Mouse (Mus musculus): ENCODE measurements around the gene Lrp4. TPM values are rescaled to one million over a fixed set of nuclear protein-coding genes. Genes with fewer than 3 reads are reported as not detected.

Lrp4 gene
- total and polyA plus RNA-seq, 2 experiments from 2014 or later: 3.4 to 19.2 TPM

- ATAC-seq (ENCODE audit: low FRiP score): peak; percentile 59; the same call in 1 of the 2 replicates
Measured at GRCm38 (mm10) chr2:91455826-91456225, 1.5 kb upstream of the Lrp4 start.

GRCm38 (mm10) chr2:91456491-91457100 is 715 bp upstream of the Lrp4 start:
- no peak for DNase-seq (ENCODE audit: low spot score)
- ATAC-seq (ENCODE audit: low FRiP score): no peak
- no peaks in the 10 kb centered on the region for H3K9me3 ChIP-seq (ENCODE audit: low read length)
- H3K27ac ChIP-seq (ENCODE audit: low read depth, low read length): no peak overlapping the region
- H3K36me3 ChIP-seq (ENCODE audit: insufficient read depth, low read length): no peaks in the 10 kb centered on the region
- TF ChIP-seq CTCF (IDR thresholded peaks at IDR 0.05): no peak
- H3K4me1 ChIP-seq (ENCODE audit: insufficient read depth, low read length): no peaks in the 10 kb centered on the region
- peak overlapping the region; percentile 61; the same call in 1 of the 2 replicates for H3K9ac ChIP-seq (replicated peaks; ENCODE audit: low read length, poor library complexity, severe bottlenecking)
- H3K27me3 ChIP-seq (ENCODE audit: insufficient read depth, low read length): peaks cover 4% of the 10 kb centered on the region; the same call in 1 of the 2 replicates
- H3K4me3 ChIP-seq (ENCODE audit: low read depth, low read length): peak overlapping the region; percentile 66; the same call in 1 of the 2 replicates
- WGBS: 44% methylated on average over 9 of the region's 9 CpGs
- H3K4me2 ChIP-seq (ENCODE audit: low read depth, low read length, poor library complexity, severe bottlenecking): peak overlapping the region; percentile 99

More at GRCm38 (mm10) chr2:91455826-91456225, 1.5 kb upstream of the Lrp4 start:
- Histone ChIP-seq H3K4me3 (ENCODE audit: low read depth, low read length) (no peak overlapping the region), H3K27ac (ENCODE audit: low read depth, low read length) (no peak overlapping the region), H3K9me3 (ENCODE audit: low read length) (no peaks in the 10 kb centered on the region), H3K4me1 (ENCODE audit: insufficient read depth, low read length) (no peaks in the 10 kb centered on the region), H3K36me3 (ENCODE audit: insufficient read depth, low read length) (no peaks in the 10 kb centered on the region), H3K27me3 (ENCODE audit: insufficient read depth, low read length) (peaks cover 4% of the 10 kb centered on the region; the same call in 1 of the 2 replicates), H3K4me2 (ENCODE audit: low read depth, low read length, poor library complexity, severe bottlenecking) (no peak overlapping the region), H3K9ac (replicated peaks; ENCODE audit: low read length, poor library complexity, severe bottlenecking) (no peak overlapping the region)
- 3% methylated on average over 4 of the region's 4 CpGs for WGBS
- DNase-seq (ENCODE audit: low spot score): peak; percentile 84
- peak; percentile 93 for TF ChIP-seq CTCF (IDR thresholded peaks at IDR 0.05)

GRCm38 (mm10) chr2:91457656-91458251 is 443 bp downstream of the Lrp4 start:
- DNase-seq (ENCODE audit: low spot score): no peak
- ATAC-seq (ENCODE audit: low FRiP score): peak; percentile 47; the same call in 1 of the 2 replicates
- Histone ChIP-seq H3K4me3 (ENCODE audit: low read depth, low read length) (peak overlapping the region; percentile 66), H3K27ac (ENCODE audit: low read depth, low read length) (peak overlapping the region; percentile 51; the same call in 1 of the 2 replicates), H3K4me1 (ENCODE audit: insufficient read depth, low read length) (peaks cover 9% of the 10 kb centered on the region; the same call in 1 of the 2 replicates), H3K36me3 (ENCODE audit: insufficient read depth, low read length) (no peaks in the 10 kb centered on the region), H3K9ac (replicated peaks; ENCODE audit: low read length, poor library complexity, severe bottlenecking) (peak overlapping the region; percentile 61), H3K9me3 (ENCODE audit: low read length) (no peaks in the 10 kb centered on the region), H3K4me2 (ENCODE audit: low read depth, low read length, poor library complexity, severe bottlenecking) (peak overlapping the region; percentile 99), H3K27me3 (ENCODE audit: insufficient read depth, low read length) (peaks cover 4% of the 10 kb centered on the region; the same call in 1 of the 2 replicates)
- no peak for TF ChIP-seq CTCF (IDR thresholded peaks at IDR 0.05)
- WGBS: under 1% methylated on average over 41 of the region's 45 CpGs

- no peak for TF ChIP-seq CTCF (IDR thresholded peaks at IDR 0.05)
- WGBS: 0% methylated on average over 21 of the region's 21 CpGs
- peak overlapping the region; percentile 61 for H3K9ac ChIP-seq (replicated peaks; ENCODE audit: low read length, poor library complexity, severe bottlenecking)
- H3K4me3 ChIP-seq (ENCODE audit: low read depth, low read length): peak overlapping the region; percentile 66
- ATAC-seq (ENCODE audit: low FRiP score): no peak
- peak; percentile 23 for DNase-seq (ENCODE audit: low spot score)
- peaks cover 4% of the 10 kb centered on the region; the same call in 1 of the 2 replicates for H3K27me3 ChIP-seq (ENCODE audit: insufficient read depth, low read length)
- peak overlapping the region; percentile 65 for H3K27ac ChIP-seq (ENCODE audit: low read depth, low read length)
- H3K4me2 ChIP-seq (ENCODE audit: low read depth, low read length, poor library complexity, severe bottlenecking): peak overlapping the region; percentile 99
- H3K4me1 ChIP-seq (ENCODE audit: insufficient read depth, low read length): peaks cover 11% of the 10 kb centered on the region; the same call in 1 of the 2 replicates
- H3K36me3 ChIP-seq (ENCODE audit: insufficient read depth, low read length): no peaks in the 10 kb centered on the region
- H3K9me3 ChIP-seq (ENCODE audit: low read length): no peaks in the 10 kb centered on the region
Measured at GRCm38 (mm10) chr2:91458252-91458672, 951 bp downstream of the Lrp4 start.

GRCm38 (mm10) chr2:91458673-91459391 is 1.5 kb downstream of the Lrp4 start:
- Histone ChIP-seq H3K27me3 (ENCODE audit: insufficient read depth, low read length) (peaks cover 4% of the 10 kb centered on the region; the same call in 1 of the 2 replicates), H3K4me1 (ENCODE audit: insufficient read depth, low read length) (peaks cover 11% of the 10 kb centered on the region; the same call in 1 of the 2 replicates), H3K4me3 (ENCODE audit: low read depth, low read length) (peak overlapping the region; percentile 66), H3K9me3 (ENCODE audit: low read length) (no peaks in the 10 kb centered on the region), H3K4me2 (ENCODE audit: low read depth, low read length, poor library complexity, severe bottlenecking) (peak overlapping the region; percentile 99), H3K27ac (ENCODE audit: low read depth, low read length) (peak overlapping the region; percentile 65), H3K9ac (replicated peaks; ENCODE audit: low read length, poor library complexity, severe bottlenecking) (peak overlapping the region; percentile 61), H3K36me3 (ENCODE audit: insufficient read depth, low read length) (no peaks in the 10 kb centered on the region)
- WGBS: under 1% methylated on average over 32 of the region's 32 CpGs
- ATAC-seq (ENCODE audit: low FRiP score) (0 out of 2 replicates have a peak, but pooled peaks have one; percentile 17), DNase-seq (ENCODE audit: low spot score) (peak; percentile 75)
- TF ChIP-seq CTCF (IDR thresholded peaks at IDR 0.05): peak; percentile 48
